Mouse (Mus musculus): ENCODE measurements around the gene Ell3. TPM values are rescaled to one million over a fixed set of nuclear protein-coding genes. Genes with fewer than 3 reads are reported as not detected.
"Not testable (repeated sequence)": the region's sequence is repeated elsewhere in the genome, so short reads cannot be mapped to it uniquely, and the experiment has no call there.

Gene Ell3
- not detected for total RNA-seq (2021)
- long read RNA-seq, experiment 1, result 0 reads
- long read RNA-seq, experiment 2, result 0 reads

- DNase-seq, result no peak
These were observed at the start of gene Ell3 for GRCm38 (mm10) chr2:121444178-121444577. Gene Ell3, minus strand, starts transcription at chr2:121444278.

GRCm38 (mm10) chr2:121484403-121484802, 40.3 kb upstream of the Ell3 start:
- not testable (repeated sequence) for DNase-seq

- DNase-seq, result no peak
These were observed 39.5 kb upstream of the Ell3 start for GRCm38 (mm10) chr2:121483576-121483975.

- DNase-seq, result not testable (repeated sequence)
These were observed 36.8 kb upstream of the Ell3 start for GRCm38 (mm10) chr2:121480916-121481315.

GRCm38 (mm10) chr2:121480498-121480897, 36.4 kb upstream of the Ell3 start:
- no peak for DNase-seq

GRCm38 (mm10) chr2:121477491-121478266, 33.6 kb upstream of the Ell3 start:
- no peak for DNase-seq

GRCm38 (mm10) chr2:121475306-121475705, 31.2 kb upstream of the Ell3 start:
- not testable (repeated sequence) for DNase-seq

- no peak for DNase-seq
These were observed 30.1 kb upstream of the Ell3 start for GRCm38 (mm10) chr2:121474180-121474535.

- peak; percentile 82 for DNase-seq
These were observed 29.5 kb upstream of the Ell3 start, which contains the start of gene Mfap1b for GRCm38 (mm10) chr2:121473301-121474179. Gene Mfap1b, minus strand, starts transcription at chr2:121474067.

GRCm38 (mm10) chr2:121472783-121473182, 28.7 kb upstream of the Ell3 start:
- DNase-seq, result not testable (repeated sequence)

GRCm38 (mm10) chr2:121468982-121469381, 24.9 kb upstream of the Ell3 start:
- DNase-seq, result not testable (repeated sequence)

- no peak for DNase-seq
These were observed 16.0 kb upstream of the Ell3 start for GRCm38 (mm10) chr2:121460071-121460470.

- peak; percentile 72 for DNase-seq
These were observed 12.9 kb upstream of the Ell3 start, which contains the start of gene Serinc4 for GRCm38 (mm10) chr2:121456692-121457642. Gene Serinc4, minus strand, starts transcription at chr2:121456781.

- no peak for DNase-seq
These were observed 11.5 kb upstream of the Ell3 start for GRCm38 (mm10) chr2:121455534-121455933.

GRCm38 (mm10) chr2:121453917-121454316, 9.8 kb upstream of the Ell3 start:
- no peak for DNase-seq

GRCm38 (mm10) chr2:121452990-121453389, 8.9 kb upstream of the Ell3 start, which contains the start of gene Hypk:
Gene Hypk, plus strand, starts transcription at chr2:121453290.
- no peak for DNase-seq

- DNase-seq, result no peak
These were observed 8.3 kb upstream of the Ell3 start for GRCm38 (mm10) chr2:121452361-121452760.

- DNase-seq, result no peak
These were observed 6.0 kb upstream of the Ell3 start for GRCm38 (mm10) chr2:121450093-121450492.

- peak; percentile 37 for DNase-seq
These were observed 5.5 kb upstream of the Ell3 start for GRCm38 (mm10) chr2:121449545-121450011.

- DNase-seq, result peak; percentile 100
These were observed 4.9 kb upstream of the Ell3 start, which contains the start of gene Serf2 for GRCm38 (mm10) chr2:121448739-121449535. Gene Serf2, plus strand, starts transcription at chr2:121449195.

Data from gastrocnemius, postnatal 25 days (tissue).